Mouse (Mus musculus) stomach, postnatal 0 days (tissue): Measurements from ENCODE around the gene Zfp90.

Experiments
- CTCF ChIP-seq: IDR thresholded peaks from 2 replicates; pipeline ENCODE4 v1.5.1; 2016; ENCODE audit warnings: antibody characterized with exemption, low read depth, mild to moderate bottlenecking, moderate library complexity
- EP300 ChIP-seq: optimal IDR thresholded peaks from 2 replicates; pipeline ENCODE3; 2016; ENCODE audit warnings: antibody characterized with exemption

- TF ChIP-seq CTCF = no peak
- no peak for TF ChIP-seq EP300
These were observed 5.1 kb upstream of the Zfp90 start for GRCm38 (mm10) chr8:106410055-106410454.
